8 mouse cellular contexts compared by ENCODE assay signal in genomic region chr8:119824809-119825273, GRCm38 (mm10). TPM values are rescaled to one million over a fixed set of nuclear protein-coding genes. Genes with fewer than 3 reads are reported as not detected.
DNase-seq lines count a peak whose midpoint lies in the region; ATAC-seq and TF ChIP-seq lines count a peak whose summit lies in the region.

No protein-coding gene starts in this region.

- no peak overlapping the region for H3K4me3 ChIP-seq in lung, embryonic 15.5 days
- H3K4me3 ChIP-seq in heart, postnatal 0 days (ENCODE audit: low read depth, low read length): no peak overlapping the region
- no peak overlapping the region for H3K4me3 ChIP-seq in stomach, embryonic 15.5 days (replicated peaks)

- H3K9ac ChIP-seq in lung, embryonic 15.5 days: no peak overlapping the region
- H3K9ac ChIP-seq in heart, postnatal 0 days (replicated peaks; ENCODE audit: low read depth, low read length): no peak overlapping the region
- no peak overlapping the region for H3K9ac ChIP-seq in stomach, embryonic 15.5 days

- no peak for TF ChIP-seq EP300 in heart, postnatal 0 days (IDR thresholded peaks at IDR 0.05; ENCODE audit: low read depth)

- no peaks in the 10 kb centered on the region for H3K27me3 ChIP-seq in lung, embryonic 15.5 days
- no peaks in the 10 kb centered on the region for H3K27me3 ChIP-seq in heart, postnatal 0 days (ENCODE audit: control insufficient read depth, insufficient read depth, low read length)
- no peaks in the 10 kb centered on the region for H3K27me3 ChIP-seq in stomach, embryonic 15.5 days (replicated peaks)

- H3K36me3 ChIP-seq in lung, embryonic 15.5 days: peaks cover 7% of the 10 kb centered on the region; the same call in 1 of the 2 replicates
- no peaks in the 10 kb centered on the region; the same call in 1 of the 2 replicates for H3K36me3 ChIP-seq in heart, postnatal 0 days (replicated peaks; ENCODE audit: control insufficient read depth, insufficient read depth, low read length)
- peaks cover 19% of the 10 kb centered on the region for H3K36me3 ChIP-seq in stomach, embryonic 15.5 days

- WGBS in lung, embryonic 15.5 days: 41% methylated on average over 11 of the region's 11 CpGs
- 62% methylated on average over 11 of the region's 11 CpGs for WGBS in heart, postnatal 0 days
- WGBS in stomach, embryonic 15.5 days: 56% methylated on average over 11 of the region's 11 CpGs

- no peak for TF ChIP-seq CTCF in heart, postnatal 0 days (IDR thresholded peaks at IDR 0.05; ENCODE audit: low read depth)

- ATAC-seq in lung, embryonic 15.5 days (ENCODE audit: borderline replicate concordance, extremely low read depth, low FRiP score, low TSS enrichment): peak; percentile 36; the same call in 1 of the 2 replicates
- ATAC-seq in heart, postnatal 0 days (ENCODE audit: insufficient read depth, low read depth): no peak
- no peak for ATAC-seq in stomach, embryonic 15.5 days (ENCODE audit: insufficient read depth, low FRiP score, low read depth)

- no peaks in the 10 kb centered on the region for H3K9me3 ChIP-seq in lung, embryonic 15.5 days
- no peaks in the 10 kb centered on the region for H3K9me3 ChIP-seq in heart, postnatal 0 days (replicated peaks; ENCODE audit: control insufficient read depth, low read length)
- H3K9me3 ChIP-seq in stomach, embryonic 15.5 days: no peaks in the 10 kb centered on the region

- peaks cover 49% of the 10 kb centered on the region for H3K4me1 ChIP-seq in lung, embryonic 15.5 days
- H3K4me1 ChIP-seq in heart, postnatal 0 days (ENCODE audit: control insufficient read depth, insufficient read depth): peaks cover 5% of the 10 kb centered on the region
- H3K4me1 ChIP-seq in stomach, embryonic 15.5 days: peaks cover 54% of the 10 kb centered on the region

- no peak overlapping the region for H3K4me2 ChIP-seq in lung, embryonic 15.5 days
- H3K4me2 ChIP-seq in heart, postnatal 0 days (ENCODE audit: low read depth, low read length): no peak overlapping the region
- no peak overlapping the region for H3K4me2 ChIP-seq in stomach, embryonic 15.5 days

- no peak for DNase-seq in lung, postnatal 25 days (ENCODE audit: low spot score)
- DNase-seq in heart, postnatal 0 days (ENCODE audit: low spot score): peak; percentile 43
- peak; percentile 35 for DNase-seq in liver
- DNase-seq in urinary bladder, postnatal 14 days (ENCODE audit: low spot score): no peak
- no peak for DNase-seq in ovary, postnatal 10 days (ENCODE audit: low spot score)
- DNase-seq in urinary bladder, postnatal 25 days (ENCODE audit: low spot score): no peak

- H3K27ac ChIP-seq in lung, embryonic 15.5 days: peak overlapping the region; percentile 56
- H3K27ac ChIP-seq in heart, postnatal 0 days (ENCODE audit: low read depth): 0 out of 2 replicates have a peak overlapping the region, but pooled peaks have one; percentile 26
- H3K27ac ChIP-seq in stomach, embryonic 15.5 days: peak overlapping the region; percentile 79

RNA-seq across cellular contexts. Expression of gene Cotl1, which starts 15.5 kb away (rescaled TPM):
- polyA plus RNA-seq in lung, embryonic 15.5 days (2015; fragmentation: Nextera tagmentation; extraction: Ambion mirVana): 65.8 and 68.1 TPM in 2 replicates
- total RNA-seq in heart, postnatal 0 days (2014; rRNA removed; ENCODE audit: low replicate concordance): 28.3 and 79.5 TPM in 2 replicates
- 15.4 and 22.3 TPM in 2 replicates for polyA plus RNA-seq in heart, postnatal 0 days (2015; fragmentation: Nextera tagmentation; extraction: Ambion mirVana)
- polyA plus RNA-seq in stomach, embryonic 15.5 days (2015; fragmentation: Nextera tagmentation; extraction: Ambion mirVana): 119 and 135 TPM in 2 replicates

RNA-seq across cellular contexts. Expression of gene Klhl36, which starts 37.2 kb away (rescaled TPM):
- 13.7 and 14.7 TPM in 2 replicates for polyA plus RNA-seq in lung, embryonic 15.5 days (2015; fragmentation: Nextera tagmentation; extraction: Ambion mirVana)
- 6.5 and 10.0 TPM in 2 replicates for total RNA-seq in heart, postnatal 0 days (2014; rRNA removed; ENCODE audit: low replicate concordance)
- 6.7 and 6.9 TPM in 2 replicates for polyA plus RNA-seq in heart, postnatal 0 days (2015; fragmentation: Nextera tagmentation; extraction: Ambion mirVana)
- 12.3 and 12.8 TPM in 2 replicates for polyA plus RNA-seq in stomach, embryonic 15.5 days (2015; fragmentation: Nextera tagmentation; extraction: Ambion mirVana)

RNA-seq across cellular contexts. Expression of gene Tldc1, which starts 46.6 kb away (rescaled TPM):
- 12.3 and 14.8 TPM in 2 replicates for polyA plus RNA-seq in lung, embryonic 15.5 days (2015; fragmentation: Nextera tagmentation; extraction: Ambion mirVana)
- total RNA-seq in heart, postnatal 0 days (2014; rRNA removed; ENCODE audit: low replicate concordance): 17.7 and 28.6 TPM in 2 replicates
- 12.1 and 14.2 TPM in 2 replicates for polyA plus RNA-seq in heart, postnatal 0 days (2015; fragmentation: Nextera tagmentation; extraction: Ambion mirVana)
- polyA plus RNA-seq in stomach, embryonic 15.5 days (2015; fragmentation: Nextera tagmentation; extraction: Ambion mirVana): 12.9 and 13.8 TPM in 2 replicates

Comparison
In these comparisons a context has a peak if more than half of its experiments do, and no peak if none do; other contexts are left out.
1. H3K27ac ChIP-seq: peak in every context shown above with its lines; median percentile 79 in stomach, embryonic 15.5 days; 56 in lung, embryonic 15.5 days; 26 in heart, postnatal 0 days.
2. DNase-seq: peak in heart, postnatal 0 days (single experiment) and liver (single experiment); none in lung, postnatal 25 days (single experiment), urinary bladder, postnatal 14 days (single experiment), ovary, postnatal 10 days (single experiment) and urinary bladder, postnatal 25 days (single experiment).